Mouse (Mus musculus) embryonic facial prominence, embryonic 11.5 days (tissue): ENCODE measurements around the gene Rbm28. TPM values are rescaled to one million over a fixed set of nuclear protein-coding genes. Genes with fewer than 3 reads are reported as not detected.

Experiments used
- ATAC-seq: fragments of 200-750 bp; cut with Nextera tagmentation; replicated peaks from 2 replicates; pipeline ENCODE4 v1.8.0; 2017; ENCODE audit warnings: low read depth; ENCODE audit not compliant: insufficient number of reproducible peaks, low FRiP score, low TSS enrichment
- DNase-seq: peaks from one replicate; pipeline ENCODE4 v3.0.0-alpha.2; 2015; ENCODE audit warnings: low spot score
- H3K27ac ChIP-seq: fragments of 300-500 bp; sonication (generic); replicated peaks from 2 replicates; pipeline ENCODE4 v1.5.1; 2014; ENCODE audit warnings: mild to moderate bottlenecking, low read depth, low read length, control low read depth
- H3K27me3 ChIP-seq: fragments of 300-500 bp; sonication (generic); 2 replicates; pipeline ENCODE4 v1.6.1; 2014; ENCODE audit warnings: mild to moderate bottlenecking, low read length, moderate library complexity, mixed read lengths; ENCODE audit not compliant: control insufficient read depth, insufficient read depth
- H3K36me3 ChIP-seq: fragments of 300-500 bp; sonication (generic); replicated peaks from 2 replicates; pipeline ENCODE4 v1.6.1; 2014; ENCODE audit warnings: low read depth, mild to moderate bottlenecking, low read length, moderate library complexity, mixed read lengths; ENCODE audit not compliant: control insufficient read depth, insufficient read depth
- H3K4me1 ChIP-seq: fragments of 300-500 bp; sonication (generic); 2 replicates; pipeline ENCODE4 v1.6.1; 2014; ENCODE audit warnings: low read length, mixed read lengths; ENCODE audit not compliant: control insufficient read depth, insufficient read depth
- H3K4me2 ChIP-seq: fragments of 300-500 bp; sonication (generic); 2 replicates; pipeline ENCODE4 v1.6.1; 2014; ENCODE audit warnings: low read depth, mild to moderate bottlenecking, control low read depth, low read length, moderate library complexity
- H3K4me3 ChIP-seq: fragments of 300-500 bp; sonication (generic); 2 replicates; pipeline ENCODE4 v1.5.1; 2014; ENCODE audit warnings: low read depth, low read length, control low read depth
- H3K9ac ChIP-seq: fragments of 300-500 bp; sonication (generic); replicated peaks from 2 replicates; pipeline ENCODE4 v1.6.1; 2014; ENCODE audit warnings: mild to moderate bottlenecking, control low read depth, low read length
- H3K9me3 ChIP-seq: fragments of 300-500 bp; sonication (generic); replicated peaks from 2 replicates; pipeline ENCODE4 v1.6.1; 2016; ENCODE audit warnings: mild to moderate bottlenecking, low read length, inconsistent platforms, mixed read lengths; ENCODE audit not compliant: control insufficient read depth
- WGBS: fragments of 180-500 bp; shearing (Covaris S2); extraction: QIAGEN DNeasy Blood & Tissue Kit; methylation state at CpG from one replicate; pipeline ENCODE4 v1.1.7; 2014; 5-methylcytosine and 5-hydroxymethylcytosine counted together
- polyA plus RNA-seq: library from polyadenylated mRNA; unstranded; fragments of >200 nt; fragmentation: Nextera tagmentation; extraction: Ambion mirVana; gene quantifications from 2 replicates; pipeline ENCODE4 v1.2.1, GENCODE M21; 2014

The Rbm28 gene
- polyA plus RNA-seq, 1 experiment from 2014 or later, result 60.7 TPM

- H3K4me1 ChIP-seq, result no peaks in the 10 kb centered on the region
- H3K27me3 ChIP-seq, result no peaks in the 10 kb centered on the region
- no peak overlapping the region for H3K9ac ChIP-seq
- no peak overlapping the region for H3K4me2 ChIP-seq
- no peaks in the 10 kb centered on the region for H3K36me3 ChIP-seq
- no peak overlapping the region for H3K4me3 ChIP-seq
- ATAC-seq (no peak), DNase-seq (no peak)
- H3K9me3 ChIP-seq, result no peaks in the 10 kb centered on the region
- H3K27ac ChIP-seq, result no peak overlapping the region
Observed at GRCm38 (mm10) chr6:29118231-29118630, 46.6 kb downstream of the Rbm28 start.

GRCm38 (mm10) chr6:29117417-29118104 lies 47.2 kb downstream of the Rbm28 start:
- H3K4me2 ChIP-seq, result no peak overlapping the region
- H3K27ac ChIP-seq, result no peak overlapping the region
- no peak overlapping the region for H3K9ac ChIP-seq
- no peak for DNase-seq
- H3K36me3 ChIP-seq, result no peaks in the 10 kb centered on the region
- H3K9me3 ChIP-seq, result no peaks in the 10 kb centered on the region
- WGBS, result 75% methylated on average over 7 of the region's 7 CpGs
- no peak for ATAC-seq
- no peaks in the 10 kb centered on the region for H3K27me3 ChIP-seq
- no peaks in the 10 kb centered on the region for H3K4me1 ChIP-seq
- no peak overlapping the region for H3K4me3 ChIP-seq

GRCm38 (mm10) chr6:29115756-29116155 lies 49.0 kb downstream of the Rbm28 start:
- no peak overlapping the region for H3K27ac ChIP-seq
- H3K4me1 ChIP-seq, result no peaks in the 10 kb centered on the region
- H3K4me3 ChIP-seq, result no peak overlapping the region
- H3K27me3 ChIP-seq, result no peaks in the 10 kb centered on the region
- WGBS, result 70% methylated on average over 7 of the region's 7 CpGs
- H3K36me3 ChIP-seq, result no peaks in the 10 kb centered on the region
- peaks cover 4% of the 10 kb centered on the region; the same call in 1 of the 2 replicates for H3K9me3 ChIP-seq
- H3K9ac ChIP-seq, result no peak overlapping the region
- no peak overlapping the region for H3K4me2 ChIP-seq
- DNase-seq (no peak), ATAC-seq (no peak)

- Histone ChIP-seq H3K27me3 (no peaks in the 10 kb centered on the region), H3K9ac (no peak overlapping the region), H3K4me3 (no peak overlapping the region), H3K27ac (no peak overlapping the region), H3K4me2 (no peak overlapping the region), H3K9me3 (peaks cover 4% of the 10 kb centered on the region; the same call in 1 of the 2 replicates), H3K4me1 (no peaks in the 10 kb centered on the region), H3K36me3 (no peaks in the 10 kb centered on the region)
- 93% methylated on average over 4 of the region's 4 CpGs for WGBS
- ATAC-seq (no peak), DNase-seq (no peak)
Observed at GRCm38 (mm10) chr6:29111501-29111900, 53.3 kb downstream of the Rbm28 start.

GRCm38 (mm10) chr6:29108376-29108775 lies 56.4 kb downstream of the Rbm28 start:
- WGBS, result 68% methylated on average over 1 of the region's 1 CpGs
- no peak for ATAC-seq
- H3K4me2 ChIP-seq, result no peak overlapping the region

GRCm38 (mm10) chr6:29101248-29101864 lies 63.5 kb downstream of the Rbm28 start:
- no peak for ATAC-seq
- WGBS, result 89% methylated on average over 9 of the region's 9 CpGs
- Histone ChIP-seq H3K27me3 (no peaks in the 10 kb centered on the region), H3K9me3 (no peaks in the 10 kb centered on the region), H3K4me3 (no peak overlapping the region), H3K4me1 (no peaks in the 10 kb centered on the region), H3K36me3 (no peaks in the 10 kb centered on the region), H3K4me2 (no peak overlapping the region), H3K9ac (no peak overlapping the region), H3K27ac (no peak overlapping the region)
- DNase-seq, result no peak

More at GRCm38 (mm10) chr6:29108376-29108775, 56.4 kb downstream of the Rbm28 start:
- no peaks in the 10 kb centered on the region for H3K27me3 ChIP-seq
- peaks cover 4% of the 10 kb centered on the region; the same call in 1 of the 2 replicates for H3K9me3 ChIP-seq
- H3K4me1 ChIP-seq, result no peaks in the 10 kb centered on the region
- no peak overlapping the region for H3K9ac ChIP-seq
- no peak for DNase-seq
- H3K4me3 ChIP-seq, result no peak overlapping the region
- no peaks in the 10 kb centered on the region for H3K36me3 ChIP-seq
- H3K27ac ChIP-seq, result no peak overlapping the region

- H3K9me3 ChIP-seq, result no peaks in the 10 kb centered on the region
- WGBS, result 40% methylated on average over 3 of the region's 3 CpGs
- H3K27ac ChIP-seq, result no peak overlapping the region
- H3K9ac ChIP-seq, result no peak overlapping the region
- H3K36me3 ChIP-seq, result no peaks in the 10 kb centered on the region
- no peak overlapping the region for H3K4me3 ChIP-seq
- ATAC-seq (no peak; the same call in 1 of the 2 replicates), DNase-seq (peak; percentile 6)
- no peak overlapping the region for H3K4me2 ChIP-seq
- H3K27me3 ChIP-seq, result no peaks in the 10 kb centered on the region
- no peaks in the 10 kb centered on the region for H3K4me1 ChIP-seq
Observed at GRCm38 (mm10) chr6:29100423-29100822, 64.4 kb downstream of the Rbm28 start.

- WGBS, result 67% methylated on average over 14 of the region's 14 CpGs
- H3K27ac ChIP-seq, result no peak overlapping the region
- H3K27me3 ChIP-seq, result no peaks in the 10 kb centered on the region
- ATAC-seq, result no peak
- H3K4me2 ChIP-seq, result no peak overlapping the region
- H3K9me3 ChIP-seq, result no peaks in the 10 kb centered on the region
- DNase-seq, result no peak
- no peak overlapping the region for H3K9ac ChIP-seq
- no peaks in the 10 kb centered on the region for H3K36me3 ChIP-seq
- H3K4me1 ChIP-seq, result no peaks in the 10 kb centered on the region
- H3K4me3 ChIP-seq, result no peak overlapping the region
Observed at GRCm38 (mm10) chr6:29099536-29100170, 65.2 kb downstream of the Rbm28 start.
